Mouse (Mus musculus) hindbrain, embryonic 14.5 days (tissue): Measurements from ENCODE around the gene Pafah2. TPM values are rescaled to one million over a fixed set of nuclear protein-coding genes. Genes with fewer than 3 reads are reported as not detected.
A peak's percentile ranks its signal among the peaks of the same experiment; 100 is the strongest.

ENCODE experiments used
- ATAC-seq: fragments of 200-750 bp; cut with Nextera tagmentation; 2 replicates; pipeline ENCODE4 v1.8.0; 2017; ENCODE audit warnings: moderate number of reproducible peaks, mild to moderate bottlenecking, moderate TSS enrichment, moderate library complexity; ENCODE audit not compliant: low FRiP score
- DNase-seq: peaks from one replicate; pipeline ENCODE4 v3.0.0-alpha.2; 2015; ENCODE audit warnings: low spot score
- H3K27ac ChIP-seq: fragments of 300-500 bp; sonication (generic); 2 replicates; pipeline ENCODE4 v1.5.1; 2014; ENCODE audit warnings: mild to moderate bottlenecking, moderate library complexity
- H3K27me3 ChIP-seq: fragments of 300-500 bp; sonication (generic); 2 replicates; pipeline ENCODE4 v1.6.1; 2014; ENCODE audit warnings: mild to moderate bottlenecking, low read length, mixed read lengths; ENCODE audit not compliant: control insufficient read depth, insufficient read depth
- H3K36me3 ChIP-seq: fragments of 300-500 bp; sonication (generic); replicated peaks from 2 replicates; pipeline ENCODE4 v1.6.1; 2014; ENCODE audit not compliant: control insufficient read depth, insufficient read depth
- H3K4me1 ChIP-seq: fragments of 300-500 bp; sonication (generic); replicated peaks from 2 replicates; pipeline ENCODE4 v1.6.1; 2014; ENCODE audit warnings: antibody characterized with exemption, low read length, mixed read lengths; ENCODE audit not compliant: control insufficient read depth, insufficient read depth
- H3K4me2 ChIP-seq: fragments of 300-500 bp; sonication (generic); replicated peaks from 2 replicates; pipeline ENCODE4 v1.6.1; 2014; ENCODE audit warnings: mild to moderate bottlenecking, moderate library complexity
- H3K4me3 ChIP-seq: fragments of 300-500 bp; sonication (generic); replicated peaks from 2 replicates; pipeline ENCODE4 v1.5.1; 2014; ENCODE audit warnings: mild to moderate bottlenecking, low read length
- H3K9ac ChIP-seq: fragments of 300-500 bp; sonication (generic); 2 replicates; pipeline ENCODE4 v1.6.1; 2014
- H3K9me3 ChIP-seq: fragments of 300-500 bp; sonication (generic); 2 replicates; pipeline ENCODE4 v1.6.1; 2016; ENCODE audit warnings: low read length; ENCODE audit not compliant: control insufficient read depth
- WGBS: fragments of 180-500 bp; shearing (Covaris S2); extraction: QIAGEN DNeasy Blood & Tissue Kit; methylation state at CpG from one replicate; pipeline ENCODE4 v1.1.7; 2014; 5-methylcytosine and 5-hydroxymethylcytosine counted together
- polyA plus RNA-seq: library from polyadenylated mRNA; unstranded; fragments of >200 nt; fragmentation: Nextera tagmentation; extraction: Ambion mirVana; gene quantifications from 2 replicates; pipeline ENCODE4 v1.2.1, GENCODE M21; 2014

The Pafah2 gene
- polyA plus RNA-seq, 1 experiment from 2014 or later, result 6.8 TPM

DNA sequence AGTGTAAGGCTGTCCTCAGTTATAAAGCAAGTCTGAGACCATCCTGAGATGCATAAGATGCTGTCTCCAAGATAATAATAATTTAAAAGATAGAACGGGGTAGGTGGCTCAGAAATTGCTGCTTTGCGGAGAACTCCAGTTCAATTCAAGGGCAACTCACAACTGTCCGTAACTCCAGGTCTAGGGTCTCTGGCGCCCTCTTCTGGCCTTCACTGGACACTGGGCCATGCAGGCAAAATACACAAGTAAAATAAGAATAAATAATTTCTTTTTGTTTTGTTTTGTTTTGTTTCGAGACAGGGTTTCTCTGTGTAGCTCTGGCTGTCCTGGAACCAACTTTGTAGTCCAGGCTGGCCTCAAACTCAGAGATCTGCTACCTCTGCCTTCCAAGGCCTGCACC lies 7.7 kb upstream of the Pafah2 start:
- no peak overlapping the region for H3K9ac ChIP-seq
- H3K27ac ChIP-seq, result no peak overlapping the region
- 11% methylated on average over 5 of the region's 5 CpGs for WGBS
- H3K4me1 ChIP-seq, result no peaks in the 10 kb centered on the region
- H3K4me3 ChIP-seq, result no peak overlapping the region
- DNase-seq (peak; percentile 68), ATAC-seq (no peak)
- no peak overlapping the region for H3K4me2 ChIP-seq
- no peaks in the 10 kb centered on the region for H3K36me3 ChIP-seq
- no peaks in the 10 kb centered on the region for H3K27me3 ChIP-seq
- no peaks in the 10 kb centered on the region for H3K9me3 ChIP-seq

DNA sequence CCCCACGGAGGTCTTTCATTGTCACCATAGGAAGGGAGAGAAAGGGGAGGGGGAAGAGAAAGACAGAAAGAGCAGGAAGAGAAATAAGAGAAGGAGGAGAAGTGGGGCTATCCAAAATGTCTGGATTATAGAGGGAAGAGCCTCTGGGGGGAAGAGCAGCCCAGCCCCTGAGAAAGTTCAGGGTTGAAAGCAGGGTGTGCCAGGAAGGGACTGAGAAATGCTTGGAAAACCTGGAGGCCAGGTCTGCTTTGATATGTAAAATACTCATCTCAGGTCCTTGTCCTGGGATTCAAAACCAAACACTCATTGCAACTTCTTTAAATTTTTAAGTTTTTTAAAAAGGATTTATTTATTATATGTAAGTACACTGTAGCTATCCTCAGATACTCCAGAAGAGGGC lies 4.5 kb upstream of the Pafah2 start:
- ATAC-seq, result no peak
- peaks cover 3% of the 10 kb centered on the region; the same call in 1 of the 2 replicates for H3K4me1 ChIP-seq

GRCm38 (mm10) chr4:134392595-134392994 lies 3.5 kb upstream of the Pafah2 start:
- H3K4me2 ChIP-seq, result no peak overlapping the region
- no peak for ATAC-seq
- 14% methylated on average over 8 of the region's 8 CpGs for WGBS
- no peaks in the 10 kb centered on the region for H3K9me3 ChIP-seq
- H3K9ac ChIP-seq, result no peak overlapping the region
- H3K4me3 ChIP-seq, result no peak overlapping the region
- H3K27ac ChIP-seq, result no peak overlapping the region
- no peak for DNase-seq
- H3K4me1 ChIP-seq, result peaks cover 9% of the 10 kb centered on the region; the same call in 1 of the 2 replicates
- no peaks in the 10 kb centered on the region for H3K27me3 ChIP-seq
- no peaks in the 10 kb centered on the region for H3K36me3 ChIP-seq

More for the DNA sequence above, 4.5 kb upstream of the Pafah2 start:
- no peaks in the 10 kb centered on the region for H3K27me3 ChIP-seq
- no peaks in the 10 kb centered on the region for H3K9me3 ChIP-seq
- WGBS, result 80% methylated on average over 1 of the region's 1 CpGs
- H3K4me2 ChIP-seq, result no peak overlapping the region
- no peak overlapping the region for H3K27ac ChIP-seq
- DNase-seq, result no peak
- no peak overlapping the region for H3K9ac ChIP-seq
- H3K4me3 ChIP-seq, result no peak overlapping the region
- no peaks in the 10 kb centered on the region for H3K36me3 ChIP-seq

DNA sequence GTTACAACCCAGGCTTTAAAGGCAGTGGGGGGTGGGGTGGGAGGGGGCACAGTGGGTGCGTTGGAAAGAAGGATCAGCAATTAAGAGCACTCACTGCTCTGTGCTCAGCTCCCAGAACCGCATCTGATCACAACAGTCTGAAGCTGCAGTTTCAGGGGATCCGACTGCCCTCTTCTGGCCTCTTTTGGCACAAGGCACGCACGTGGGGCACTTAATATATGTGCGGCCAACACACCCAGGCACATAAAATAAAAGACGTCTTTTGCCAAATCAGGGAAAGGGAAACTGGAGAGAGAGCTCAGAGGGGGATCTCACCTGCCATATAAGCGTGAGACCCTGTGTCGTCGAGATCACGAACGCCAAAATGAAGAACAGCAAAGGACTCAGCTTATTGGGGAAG lies 3.1 kb upstream of the Pafah2 start:
- DNase-seq (no peak), ATAC-seq (no peak)
- H3K27ac ChIP-seq, result no peak overlapping the region
- no peak overlapping the region for H3K9ac ChIP-seq
- no peaks in the 10 kb centered on the region for H3K9me3 ChIP-seq
- H3K36me3 ChIP-seq, result no peaks in the 10 kb centered on the region
- 21% methylated on average over 12 of the region's 12 CpGs for WGBS
- H3K4me2 ChIP-seq, result no peak overlapping the region
- peaks cover 9% of the 10 kb centered on the region; the same call in 1 of the 2 replicates for H3K4me1 ChIP-seq
- no peaks in the 10 kb centered on the region for H3K27me3 ChIP-seq
- no peak overlapping the region for H3K4me3 ChIP-seq

GRCm38 (mm10) chr4:134395142-134395541 lies 978 bp upstream of the Pafah2 start:
- Histone ChIP-seq H3K9me3 (no peaks in the 10 kb centered on the region), H3K27ac (no peak overlapping the region; the same call in 1 of the 2 replicates), H3K4me3 (no peak overlapping the region), H3K9ac (peak overlapping the region; percentile 56; the same call in 1 of the 2 replicates), H3K4me2 (peak overlapping the region; percentile 97), H3K27me3 (no peaks in the 10 kb centered on the region), H3K4me1 (peaks cover 16% of the 10 kb centered on the region; the same call in 1 of the 2 replicates), H3K36me3 (no peaks in the 10 kb centered on the region)
- WGBS, result 95% methylated on average over 7 of the region's 7 CpGs
- no peak for DNase-seq
- ATAC-seq, result no peak

GRCm38 (mm10) chr4:134397121-134397520 lies 1.0 kb downstream of the Pafah2 start:
- ATAC-seq (no peak), DNase-seq (peak; percentile 42)
- Histone ChIP-seq H3K36me3 (no peaks in the 10 kb centered on the region), H3K9ac (peak overlapping the region; percentile 42; the same call in 1 of the 2 replicates), H3K4me1 (peaks cover 31% of the 10 kb centered on the region; the same call in 1 of the 2 replicates), H3K4me3 (0 out of 2 replicates have a peak overlapping the region, but pooled peaks have one; percentile 3), H3K27me3 (no peaks in the 10 kb centered on the region), H3K9me3 (no peaks in the 10 kb centered on the region), H3K27ac (peak overlapping the region; percentile 61; the same call in 1 of the 2 replicates), H3K4me2 (peak overlapping the region; percentile 97)
- 26% methylated on average over 7 of the region's 7 CpGs for WGBS

DNA sequence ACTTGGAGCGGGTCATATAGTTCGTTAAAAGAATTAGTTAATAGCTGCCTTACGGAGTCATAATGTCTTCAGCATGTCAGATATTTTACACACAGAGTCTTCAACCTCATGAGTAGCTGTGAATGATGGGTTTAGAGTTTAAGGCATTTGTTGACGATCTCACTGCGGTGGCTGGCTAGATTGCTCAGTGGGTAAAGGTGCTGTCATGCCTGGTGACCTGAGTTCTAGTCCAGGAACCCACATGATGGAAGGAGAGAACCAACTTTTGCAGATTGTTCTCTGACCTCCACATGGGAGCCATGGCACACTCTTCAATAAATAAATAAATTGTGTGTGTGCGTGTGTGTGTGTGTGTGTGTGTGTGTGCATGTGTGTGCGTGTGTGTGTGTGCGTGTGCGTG lies 1.6 kb downstream of the Pafah2 start:
- no peak for DNase-seq
- Histone ChIP-seq H3K27ac (no peak overlapping the region), H3K4me1 (peaks cover 31% of the 10 kb centered on the region; the same call in 1 of the 2 replicates), H3K36me3 (no peaks in the 10 kb centered on the region), H3K4me2 (0 out of 2 replicates have a peak overlapping the region, but pooled peaks have one; percentile 97), H3K9me3 (no peaks in the 10 kb centered on the region), H3K9ac (peak overlapping the region; percentile 42; the same call in 1 of the 2 replicates), H3K4me3 (no peak overlapping the region), H3K27me3 (no peaks in the 10 kb centered on the region)
- no peak for ATAC-seq
- 90% methylated on average over 9 of the region's 9 CpGs for WGBS

GRCm38 (mm10) chr4:134400206-134400605 lies 4.1 kb downstream of the Pafah2 start:
- peaks cover 35% of the 10 kb centered on the region; the same call in 1 of the 2 replicates for H3K4me1 ChIP-seq
- ATAC-seq, result no peak
- DNase-seq, result peak; percentile 48
- peak overlapping the region; percentile 82 for H3K27ac ChIP-seq
- no peaks in the 10 kb centered on the region for H3K27me3 ChIP-seq
- no peaks in the 10 kb centered on the region for H3K9me3 ChIP-seq
- peak overlapping the region; percentile 32; the same call in 1 of the 2 replicates for H3K4me3 ChIP-seq
- H3K4me2 ChIP-seq, result peak overlapping the region; percentile 56
- no peaks in the 10 kb centered on the region for H3K36me3 ChIP-seq
- WGBS, result 26% methylated on average over 5 of the region's 5 CpGs
- H3K9ac ChIP-seq, result peak overlapping the region; percentile 59

GRCm38 (mm10) chr4:134401181-134401661 lies 5.1 kb downstream of the Pafah2 start:
- H3K4me3 ChIP-seq, result peak overlapping the region; percentile 32
- H3K9me3 ChIP-seq, result no peaks in the 10 kb centered on the region
- 6% methylated on average over 19 of the region's 19 CpGs for WGBS
- peaks cover 35% of the 10 kb centered on the region; the same call in 1 of the 2 replicates for H3K4me1 ChIP-seq
- H3K27ac ChIP-seq, result peak overlapping the region; percentile 82
- peak overlapping the region; percentile 59 for H3K9ac ChIP-seq
- DNase-seq (peak; percentile 71), ATAC-seq (peak; percentile 77)
- H3K4me2 ChIP-seq, result peak overlapping the region; percentile 56
- no peaks in the 10 kb centered on the region for H3K36me3 ChIP-seq
- H3K27me3 ChIP-seq, result no peaks in the 10 kb centered on the region
